Comparison of ENCODE assay signal across 11 mouse cellular contexts in the genomic region with DNA sequence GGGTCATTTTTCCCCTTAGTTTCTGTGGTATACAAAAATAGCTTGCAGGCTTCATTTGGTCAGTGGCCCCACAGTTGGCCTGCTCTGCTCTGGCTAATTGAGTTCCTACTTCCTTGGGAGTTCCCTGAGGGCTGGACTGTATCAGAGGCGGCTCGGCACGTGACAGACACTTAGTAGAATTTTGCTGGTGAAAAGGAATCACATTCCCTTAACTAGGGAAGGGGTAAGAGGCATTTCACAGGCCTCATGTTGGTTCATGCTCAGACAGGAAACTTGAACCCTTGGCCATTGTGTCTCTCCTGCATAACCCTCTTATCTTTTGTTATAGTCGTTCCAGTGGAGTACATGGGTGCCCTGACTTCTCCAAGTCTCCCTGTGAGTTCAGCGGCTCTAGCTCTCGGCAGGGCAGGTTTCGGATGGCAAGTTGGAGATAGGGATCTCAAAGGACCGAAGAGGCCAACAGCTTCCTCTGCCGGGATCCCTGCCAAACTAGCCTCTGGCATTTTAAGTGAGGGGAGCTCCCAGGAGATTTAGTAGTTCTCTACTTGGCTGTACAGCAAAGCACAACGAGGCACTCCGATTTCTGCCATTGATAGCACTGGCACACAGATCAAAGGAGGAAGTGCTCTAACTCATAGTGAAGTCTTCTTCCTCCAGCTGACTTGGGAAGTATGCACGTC.
DNase-seq lines count a peak whose midpoint lies in the region; ATAC-seq lines count a peak whose summit lies in the region.
"Had no signal": no experiment of that assay in that cellular context is flagged by ENCODE, and none has a peak within 500 bp of the region (broad histone marks: within the 10 kb centered on the region; RNA-seq: fewer than 3 reads in every experiment).

No protein-coding gene starts in this region.

- peak; percentile 7 to 9 for DNase-seq in cerebellum, adult 18-20 months
- no peak for DNase-seq in cerebellum, adult 8-10 months
- DNase-seq in midbrain, embryonic 14.5 days, result peak; percentile 51
- DNase-seq in heart, adult 9 months (ENCODE audit: low spot score in 2 of 2), result peak; percentile 8 to 9
- no peak for DNase-seq in cerebellum, postnatal 36 days
- no peak for DNase-seq in B cell, adult 2 months

- H3K9me3 ChIP-seq in midbrain, embryonic 14.5 days (ENCODE audit: control insufficient read depth, low read length), result no peaks in the 10 kb centered on the region
- no peaks in the 10 kb centered on the region for H3K9me3 ChIP-seq in midbrain, embryonic 16.5 days (replicated peaks; ENCODE audit: control insufficient read depth, low read length, poor library complexity, severe bottlenecking)
- H3K9me3 ChIP-seq: limb, embryonic 12.5 days; stomach, embryonic 15.5 days had no signal

- no peaks in the 10 kb centered on the region for H3K27me3 ChIP-seq in midbrain, embryonic 14.5 days (ENCODE audit: control insufficient read depth, insufficient read depth, low read length)
- peaks cover 5% of the 10 kb centered on the region; the same call in 1 of the 2 replicates for H3K27me3 ChIP-seq in midbrain, embryonic 16.5 days (ENCODE audit: control insufficient read depth, insufficient read depth, low read depth, low read length)
- H3K27me3 ChIP-seq: limb, embryonic 12.5 days; stomach, embryonic 15.5 days had no signal

- 63% methylated on average over 12 of the region's 12 CpGs for WGBS in midbrain, embryonic 14.5 days
- WGBS in midbrain, embryonic 16.5 days, result 54% methylated on average over 12 of the region's 12 CpGs

- H3K36me3 ChIP-seq in midbrain, embryonic 14.5 days (ENCODE audit: control insufficient read depth, insufficient read depth, low read length), result no peaks in the 10 kb centered on the region
- H3K36me3 ChIP-seq in midbrain, embryonic 16.5 days (ENCODE audit: control insufficient read depth, insufficient read depth, low read length), result no peaks in the 10 kb centered on the region
- H3K36me3 ChIP-seq: limb, embryonic 12.5 days; stomach, embryonic 15.5 days had no signal

- H3K4me2 ChIP-seq in midbrain, embryonic 14.5 days (ENCODE audit: low read length), result no peak overlapping the region
- H3K4me2 ChIP-seq in midbrain, embryonic 16.5 days (ENCODE audit: low read length), result no peak overlapping the region
- H3K4me2 ChIP-seq: limb, embryonic 12.5 days; stomach, embryonic 15.5 days had no signal

- no peak overlapping the region for H3K4me3 ChIP-seq in midbrain, embryonic 14.5 days (replicated peaks; ENCODE audit: low read depth, low read length)
- no peak overlapping the region for H3K4me3 ChIP-seq in midbrain, embryonic 16.5 days (ENCODE audit: low read depth, low read length)
- H3K4me3 ChIP-seq: limb, embryonic 12.5 days; myocyte; stomach, embryonic 15.5 days had no signal

- no peak overlapping the region for H3K9ac ChIP-seq in midbrain, embryonic 14.5 days (replicated peaks; ENCODE audit: low read length)
- no peak overlapping the region for H3K9ac ChIP-seq in midbrain, embryonic 16.5 days (ENCODE audit: low read depth, low read length)
- H3K9ac ChIP-seq: limb, embryonic 12.5 days; stomach, embryonic 15.5 days had no signal

- no peak for ATAC-seq in midbrain, embryonic 14.5 days (ENCODE audit: low FRiP score, low TSS enrichment)
- ATAC-seq in midbrain, embryonic 16.5 days, result no peak
- ATAC-seq in megakaryocyte-erythroid progenitor cell, adult 5-6 weeks (replicated peaks; ENCODE audit: low FRiP score, low TSS enrichment, poor library complexity, severe bottlenecking), result peak; percentile 48

- H3K4me1 ChIP-seq in midbrain, embryonic 14.5 days (ENCODE audit: control insufficient read depth, insufficient read depth, low read length), result peaks cover 14% of the 10 kb centered on the region; the same call in 1 of the 2 replicates
- peaks cover 3% of the 10 kb centered on the region; the same call in 1 of the 2 replicates for H3K4me1 ChIP-seq in midbrain, embryonic 16.5 days (ENCODE audit: control insufficient read depth, insufficient read depth, low read length)
- H3K4me1 ChIP-seq: limb, embryonic 12.5 days had no signal

- H3K27ac ChIP-seq in midbrain, embryonic 14.5 days (replicated peaks; ENCODE audit: low read depth, low read length), result no peak overlapping the region
- H3K27ac ChIP-seq in midbrain, embryonic 16.5 days (ENCODE audit: low read length), result no peak overlapping the region
- H3K27ac ChIP-seq: limb, embryonic 12.5 days had no signal

Comparison
In these comparisons a context has a peak if more than half of its experiments do, and no peak if none do; other contexts are left out.
1. DNase-seq: peak in cerebellum, adult 18-20 months (2 of 2), midbrain, embryonic 14.5 days (single experiment) and heart, adult 9 months (2 of 2); none in cerebellum, adult 8-10 months (single experiment), cerebellum, postnatal 36 days (0 of 2) and B cell, adult 2 months (0 of 2).